Mouse (Mus musculus): Measurements from ENCODE around the gene 2010111I01Rik. TPM values are rescaled to one million over a fixed set of nuclear protein-coding genes. Genes with fewer than 3 reads are reported as not detected.

2010111I01Rik gene
- polyA plus RNA-seq, 1 experiment from 2014 or later: 52.6 TPM

DNA sequence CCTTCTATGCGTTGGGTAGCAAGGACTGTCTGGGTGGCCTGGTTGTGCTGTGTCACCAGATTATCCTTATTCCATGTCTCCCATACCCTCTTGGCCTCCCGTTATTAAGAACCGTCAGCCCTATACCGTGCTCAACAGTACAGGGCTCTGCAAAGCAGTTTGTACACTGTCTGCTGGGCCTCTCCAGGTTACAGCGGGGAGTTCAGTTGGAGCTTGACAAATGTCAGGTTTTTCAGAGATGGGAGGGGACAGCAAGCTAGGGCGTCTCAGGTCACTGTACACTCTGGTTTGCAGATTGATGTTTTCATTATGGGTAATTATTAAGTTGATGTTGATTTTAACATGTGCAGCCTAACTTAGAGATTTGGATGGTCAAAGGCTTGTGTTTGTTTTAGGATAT, 291.5 kb downstream of the 2010111I01Rik start:
- DNase-seq (ENCODE audit: low spot score): no peak
- H3K4me1 ChIP-seq: peaks cover 76% of the 10 kb centered on the region
- H3K9me3 ChIP-seq: no peaks in the 10 kb centered on the region
- no peak overlapping the region for H3K4me3 ChIP-seq
- H3K27me3 ChIP-seq (ENCODE audit: insufficient read depth, poor library complexity, severe bottlenecking): no peaks in the 10 kb centered on the region
- H3K27ac ChIP-seq: peak overlapping the region; percentile 18; the same call in 1 of the 2 replicates
- WGBS: 89% methylated on average over 6 of the region's 6 CpGs
- peaks cover 18% of the 10 kb centered on the region; the same call in 1 of the 2 replicates for H3K36me3 ChIP-seq

DNA sequence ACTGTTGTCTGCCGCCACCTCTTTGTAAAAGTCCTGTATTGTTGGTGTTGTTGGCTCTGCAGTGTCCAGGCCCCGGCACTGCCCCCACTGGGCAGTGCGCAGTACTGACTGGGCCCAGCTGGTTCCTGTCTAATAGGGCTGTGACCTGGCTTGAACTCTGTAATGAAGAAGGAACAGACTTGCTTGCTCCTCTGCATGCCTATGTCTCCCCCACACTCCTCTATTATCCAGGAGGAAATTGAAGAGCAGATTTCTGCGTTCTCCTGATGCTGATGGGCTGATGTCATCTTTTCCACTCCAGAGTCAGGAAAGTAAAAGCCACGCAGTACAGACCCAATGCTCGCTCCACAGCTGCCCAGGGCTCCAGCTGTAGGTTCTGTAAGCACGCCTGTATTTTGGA, 292.1 kb downstream of the 2010111I01Rik start:
- peak; percentile 83 for DNase-seq (ENCODE audit: low spot score)
- Histone ChIP-seq H3K27ac (no peak overlapping the region), H3K27me3 (ENCODE audit: insufficient read depth, poor library complexity, severe bottlenecking) (no peaks in the 10 kb centered on the region), H3K9me3 (no peaks in the 10 kb centered on the region), H3K4me3 (no peak overlapping the region), H3K4me1 (peaks cover 76% of the 10 kb centered on the region), H3K36me3 (peaks cover 21% of the 10 kb centered on the region; the same call in 1 of the 2 replicates)
- WGBS: 64% methylated on average over 7 of the region's 7 CpGs

DNA sequence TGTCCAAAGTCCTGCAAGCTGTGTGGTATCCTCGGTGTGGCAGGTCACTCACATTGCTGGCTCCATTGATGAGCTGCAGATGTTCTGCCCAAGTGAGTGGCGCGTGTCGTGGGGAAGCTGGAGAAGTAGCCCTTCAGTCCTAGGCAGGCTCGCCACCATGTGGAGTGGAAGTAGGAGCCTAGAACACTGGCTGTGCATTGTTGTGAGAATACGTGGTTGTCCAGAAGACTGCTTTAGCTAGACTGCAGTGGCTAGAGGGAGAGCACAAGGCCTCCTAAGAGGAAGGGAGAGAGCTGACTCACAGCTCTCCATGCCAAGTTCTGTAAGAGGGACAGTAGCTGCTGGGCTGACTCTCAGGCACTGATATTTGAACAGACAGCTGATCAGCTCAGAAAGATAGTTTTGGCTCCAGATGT, 293.5 kb downstream of the 2010111I01Rik start:
- H3K9me3 ChIP-seq: no peaks in the 10 kb centered on the region
- 68% methylated on average over 6 of the region's 6 CpGs for WGBS
- DNase-seq (ENCODE audit: low spot score): no peak
- H3K36me3 ChIP-seq: peaks cover 28% of the 10 kb centered on the region; the same call in 1 of the 2 replicates
- H3K27ac ChIP-seq: peak overlapping the region; percentile 6; the same call in 1 of the 2 replicates
- H3K4me3 ChIP-seq: no peak overlapping the region
- peaks cover 68% of the 10 kb centered on the region for H3K4me1 ChIP-seq
- no peaks in the 10 kb centered on the region for H3K27me3 ChIP-seq (ENCODE audit: insufficient read depth, poor library complexity, severe bottlenecking)

DNA sequence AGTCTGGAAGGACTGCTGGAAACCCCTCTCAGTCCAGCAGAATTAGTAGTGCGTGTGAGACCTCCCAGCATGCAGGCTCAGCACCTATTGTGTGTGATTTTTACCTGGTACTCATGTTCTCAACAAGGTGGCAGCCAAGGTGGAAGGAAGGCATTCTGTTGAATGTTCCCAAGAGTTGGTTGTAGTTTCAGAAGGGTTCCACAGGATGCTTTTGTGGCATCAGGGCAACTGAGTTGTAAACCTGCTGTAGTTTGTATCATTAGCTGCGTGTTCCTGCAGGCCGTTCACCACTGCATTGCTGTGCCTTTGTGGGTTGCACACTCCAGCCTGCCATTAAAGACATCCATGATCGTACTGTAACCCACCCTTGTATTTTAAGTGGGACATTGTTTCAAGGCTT, 294.0 kb downstream of the 2010111I01Rik start:
- Histone ChIP-seq H3K9me3 (no peaks in the 10 kb centered on the region), H3K36me3 (peaks cover 32% of the 10 kb centered on the region; the same call in 1 of the 2 replicates), H3K27ac (peak overlapping the region; percentile 6; the same call in 1 of the 2 replicates), H3K27me3 (ENCODE audit: insufficient read depth, poor library complexity, severe bottlenecking) (no peaks in the 10 kb centered on the region), H3K4me3 (no peak overlapping the region), H3K4me1 (peaks cover 63% of the 10 kb centered on the region)
- DNase-seq (ENCODE audit: low spot score): no peak
- 86% methylated on average over 4 of the region's 4 CpGs for WGBS

DNA sequence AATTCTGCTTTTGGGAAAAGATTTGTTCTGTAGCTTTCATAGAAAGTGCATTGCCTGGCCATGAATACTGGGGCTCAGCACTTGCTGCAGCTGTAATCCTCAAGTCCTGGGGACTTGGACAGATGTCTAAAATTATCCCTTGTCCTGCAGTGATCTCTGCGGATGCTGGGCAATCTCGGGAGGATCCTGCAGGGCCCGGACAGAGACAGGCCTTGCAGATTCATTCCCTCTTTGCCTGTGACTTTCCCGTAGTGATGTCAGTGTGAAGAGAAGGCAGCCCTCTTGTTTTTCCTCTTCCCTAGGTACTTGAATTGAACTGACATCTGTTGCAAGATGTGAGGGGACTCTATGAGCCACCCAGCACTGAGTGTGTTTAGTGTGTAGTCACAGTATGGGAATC, 295.4 kb downstream of the 2010111I01Rik start:
- H3K4me1 ChIP-seq: peaks cover 55% of the 10 kb centered on the region
- no peak for DNase-seq (ENCODE audit: low spot score)
- no peak overlapping the region for H3K4me3 ChIP-seq
- H3K36me3 ChIP-seq: peaks cover 28% of the 10 kb centered on the region; the same call in 1 of the 2 replicates
- peak overlapping the region; percentile 81 for H3K27ac ChIP-seq
- WGBS: 20% methylated on average over 4 of the region's 4 CpGs
- H3K27me3 ChIP-seq (ENCODE audit: insufficient read depth, poor library complexity, severe bottlenecking): no peaks in the 10 kb centered on the region
- H3K9me3 ChIP-seq: no peaks in the 10 kb centered on the region

DNA sequence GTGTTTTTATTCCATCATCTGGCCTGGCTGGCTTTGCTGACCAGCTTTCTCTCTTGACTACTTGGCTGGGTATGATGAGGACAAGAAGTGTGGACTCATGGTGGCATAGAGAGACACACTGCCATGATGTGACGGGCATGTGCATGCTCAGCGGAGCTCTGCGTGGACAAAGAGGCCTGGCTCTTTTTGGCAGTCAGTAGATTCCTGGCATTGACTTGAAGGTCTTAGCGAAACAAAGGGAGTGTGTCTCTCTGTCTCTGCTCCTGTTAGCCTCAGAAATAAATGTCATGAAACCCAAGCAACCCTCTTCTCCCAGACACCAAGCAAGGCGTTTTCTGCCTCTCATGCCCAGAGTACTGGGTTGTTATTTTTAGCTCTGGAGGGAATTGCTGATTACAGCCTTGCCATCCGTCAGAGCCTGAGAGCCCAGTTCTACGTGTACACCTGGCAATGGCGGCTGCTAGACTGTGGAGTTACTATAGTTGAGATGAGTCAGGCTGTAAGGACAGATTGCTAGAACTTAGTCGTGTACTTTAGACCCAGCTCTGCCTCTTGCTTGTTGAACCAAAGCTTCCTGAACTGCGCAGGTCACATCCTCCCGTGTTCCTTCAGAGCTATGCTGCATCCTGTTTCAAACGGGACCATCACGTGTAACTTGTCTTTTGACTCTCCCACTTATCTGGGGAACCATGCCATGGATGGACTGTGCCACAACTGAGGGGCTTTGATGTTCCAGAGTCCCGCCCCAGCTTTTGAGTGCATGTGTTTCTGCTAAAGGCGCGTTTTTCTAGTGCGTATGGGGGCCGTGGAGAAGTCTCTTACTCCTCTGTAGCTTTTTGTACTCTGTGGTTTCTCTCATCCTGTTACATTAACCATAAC, 296.3 kb downstream of the 2010111I01Rik start:
- WGBS: 56% methylated on average over 18 of the region's 18 CpGs
- Histone ChIP-seq H3K27me3 (ENCODE audit: insufficient read depth, poor library complexity, severe bottlenecking) (no peaks in the 10 kb centered on the region), H3K4me1 (peaks cover 49% of the 10 kb centered on the region), H3K36me3 (peaks cover 28% of the 10 kb centered on the region; the same call in 1 of the 2 replicates), H3K9me3 (no peaks in the 10 kb centered on the region), H3K27ac (peak overlapping the region; percentile 81), H3K4me3 (no peak overlapping the region)
- no peak for DNase-seq (ENCODE audit: low spot score)

DNA sequence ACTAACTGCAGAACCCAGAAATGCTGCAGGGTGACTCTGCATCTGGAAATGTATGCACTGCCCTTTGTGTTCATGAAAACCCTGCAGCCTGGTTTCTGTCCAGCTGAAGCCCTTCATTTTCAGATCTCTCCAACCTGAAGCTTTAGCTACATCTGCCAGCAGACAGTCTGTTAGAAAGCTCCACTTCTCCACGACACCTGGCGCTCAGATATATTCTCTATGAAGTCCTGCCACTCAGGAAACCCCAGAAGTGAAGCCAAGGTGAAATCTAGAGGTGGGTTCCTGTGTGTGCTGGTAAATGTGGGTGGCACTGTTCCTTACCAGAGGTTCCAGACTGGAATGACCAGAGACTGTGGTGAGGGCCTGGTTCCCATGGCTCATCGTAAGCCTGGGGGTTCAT, 297.0 kb downstream of the 2010111I01Rik start:
- peak overlapping the region; percentile 81 for H3K27ac ChIP-seq
- WGBS: 92% methylated on average over 3 of the region's 3 CpGs
- H3K4me3 ChIP-seq: no peak overlapping the region
- peaks cover 48% of the 10 kb centered on the region for H3K4me1 ChIP-seq
- no peak for DNase-seq (ENCODE audit: low spot score)
- H3K27me3 ChIP-seq (ENCODE audit: insufficient read depth, poor library complexity, severe bottlenecking): no peaks in the 10 kb centered on the region
- H3K9me3 ChIP-seq: no peaks in the 10 kb centered on the region
- H3K36me3 ChIP-seq: peaks cover 27% of the 10 kb centered on the region; the same call in 1 of the 2 replicates

DNA sequence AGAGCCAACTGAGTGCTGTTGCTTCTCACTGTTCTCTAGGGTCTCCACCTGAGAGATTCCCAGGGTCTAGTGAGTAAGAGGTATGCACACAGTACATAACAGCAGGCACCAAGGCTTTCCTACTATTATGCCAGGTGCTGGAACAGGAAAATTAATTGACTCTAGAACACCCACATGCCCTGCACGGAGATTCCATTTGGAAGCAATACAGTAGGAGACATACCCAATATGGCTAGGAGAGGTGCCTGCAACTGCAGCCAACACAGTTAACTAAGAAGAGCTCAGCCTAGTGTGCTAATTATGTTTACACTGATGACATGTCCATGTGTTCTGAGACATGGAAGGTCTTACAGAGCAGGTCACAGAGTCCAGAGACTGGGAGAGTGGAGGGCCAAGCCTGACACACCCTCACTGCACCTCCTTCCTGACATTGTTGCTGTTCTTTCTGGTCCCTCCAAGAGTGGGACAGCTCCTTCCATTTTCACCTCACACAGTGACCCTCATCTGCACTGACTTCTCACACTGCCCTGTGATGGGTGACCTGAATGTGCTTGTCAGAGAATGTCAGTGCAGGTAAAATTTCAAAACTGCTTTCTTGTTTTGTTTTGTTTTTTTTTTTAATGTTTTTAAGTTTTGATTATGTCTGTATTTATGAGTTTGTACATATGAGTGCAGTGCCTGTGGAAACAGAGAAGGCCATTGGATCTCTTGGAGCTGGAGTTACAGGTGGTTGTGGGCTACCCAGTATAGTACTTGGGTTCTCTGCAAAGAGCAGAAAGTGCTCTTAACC, 297.7 kb downstream of the 2010111I01Rik start:
- peak overlapping the region; percentile 81; the same call in 1 of the 2 replicates for H3K27ac ChIP-seq

DNA sequence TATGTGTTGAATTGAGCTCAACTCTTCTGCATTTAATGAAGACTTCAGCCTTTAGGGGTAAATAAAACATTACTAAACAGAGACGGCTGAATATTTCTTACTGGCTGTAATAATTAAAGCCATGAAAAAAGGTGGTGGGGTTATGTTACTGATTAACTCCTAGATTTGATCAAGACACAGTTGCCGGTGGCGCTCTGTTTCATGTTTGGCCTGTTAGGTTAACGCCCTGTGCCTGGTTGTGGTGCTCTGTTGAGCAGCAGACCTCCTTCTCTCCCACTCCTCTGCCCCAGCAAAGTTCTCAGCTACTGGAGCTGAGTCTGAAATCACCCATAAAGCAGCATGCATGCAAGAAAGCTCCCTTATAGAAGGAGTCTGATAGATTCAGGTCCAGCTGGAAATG, 303.7 kb downstream of the 2010111I01Rik start:
- 83% methylated on average over 4 of the region's 4 CpGs for whole genome bisulfite sequencing
- Histone ChIP-seq H3K9me3 (no peaks in the 10 kb centered on the region), H3K4me3 (no peak overlapping the region), H3K27ac (no peak overlapping the region), H3K4me1 (peaks cover 34% of the 10 kb centered on the region), H3K36me3 (peaks cover 4% of the 10 kb centered on the region; the same call in 1 of the 2 replicates), H3K27me3 (ENCODE audit: insufficient read depth, poor library complexity, severe bottlenecking) (peaks cover 14% of the 10 kb centered on the region)
- DNase-seq (ENCODE audit: low spot score): no peak

More for the DNA sequence above, 297.7 kb downstream of the 2010111I01Rik start:
- H3K4me1 ChIP-seq: peaks cover 46% of the 10 kb centered on the region
- 80% methylated on average over 1 of the region's 1 CpGs for WGBS
- no peak overlapping the region for H3K4me3 ChIP-seq
- H3K27me3 ChIP-seq (ENCODE audit: insufficient read depth, poor library complexity, severe bottlenecking): no peaks in the 10 kb centered on the region
- no peaks in the 10 kb centered on the region for H3K9me3 ChIP-seq
- H3K36me3 ChIP-seq: peaks cover 20% of the 10 kb centered on the region; the same call in 1 of the 2 replicates
- DNase-seq (ENCODE audit: low spot score): no peak

DNA sequence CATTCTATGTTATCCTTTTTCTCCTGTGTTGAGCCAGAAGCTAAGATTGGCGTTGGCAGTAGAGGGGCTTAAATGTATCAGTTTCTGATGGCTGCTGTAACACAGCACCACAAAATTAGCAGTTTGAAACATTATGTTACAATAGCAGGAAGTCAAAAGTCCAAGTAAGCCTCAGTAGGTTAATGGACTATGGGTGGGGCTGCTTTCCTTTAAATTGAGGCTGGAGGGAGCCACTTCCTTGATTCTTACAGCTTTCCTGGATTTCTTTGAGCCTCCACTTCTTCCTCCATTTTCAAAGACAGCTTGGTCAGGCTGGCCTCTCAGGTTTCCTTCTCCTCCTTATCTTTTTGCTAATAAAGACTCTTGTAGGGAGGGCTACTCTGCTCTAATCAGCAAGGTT, 304.1 kb downstream of the 2010111I01Rik start:
- WGBS: 71% methylated on average over 1 of the region's 1 CpGs
- DNase-seq (ENCODE audit: low spot score): no peak
- H3K4me1 ChIP-seq: peaks cover 34% of the 10 kb centered on the region
- H3K27ac ChIP-seq: no peak overlapping the region
- no peak overlapping the region for H3K4me3 ChIP-seq
- H3K36me3 ChIP-seq: no peaks in the 10 kb centered on the region
- H3K27me3 ChIP-seq (ENCODE audit: insufficient read depth, poor library complexity, severe bottlenecking): peaks cover 14% of the 10 kb centered on the region
- no peaks in the 10 kb centered on the region for H3K9me3 ChIP-seq

DNA sequence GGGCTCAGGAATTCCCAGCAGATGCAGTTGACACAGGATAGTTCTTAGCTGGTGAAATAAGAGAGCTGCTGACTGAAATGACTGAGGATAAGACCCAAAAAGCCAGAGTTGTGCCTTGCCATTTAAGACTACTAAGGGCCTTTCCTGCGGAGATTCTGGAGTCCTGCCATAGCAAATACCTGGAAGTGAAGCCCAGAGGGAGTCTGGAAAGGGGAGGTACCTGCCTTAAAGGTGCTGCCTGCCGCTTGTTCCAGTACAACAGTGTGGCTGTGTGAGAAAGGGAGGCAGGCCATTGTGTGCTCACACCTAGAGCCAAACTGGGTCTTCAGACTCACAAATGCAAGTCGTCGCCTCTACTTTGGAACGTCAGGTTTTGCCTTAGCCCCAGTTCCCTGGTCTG, 305.5 kb downstream of the 2010111I01Rik start:
- Histone ChIP-seq H3K4me3 (no peak overlapping the region), H3K4me1 (peaks cover 34% of the 10 kb centered on the region), H3K27ac (no peak overlapping the region), H3K9me3 (no peaks in the 10 kb centered on the region), H3K36me3 (no peaks in the 10 kb centered on the region), H3K27me3 (ENCODE audit: insufficient read depth, poor library complexity, severe bottlenecking) (peaks cover 14% of the 10 kb centered on the region)
- WGBS: 34% methylated on average over 5 of the region's 5 CpGs
- no peak for DNase-seq (ENCODE audit: low spot score)

DNA sequence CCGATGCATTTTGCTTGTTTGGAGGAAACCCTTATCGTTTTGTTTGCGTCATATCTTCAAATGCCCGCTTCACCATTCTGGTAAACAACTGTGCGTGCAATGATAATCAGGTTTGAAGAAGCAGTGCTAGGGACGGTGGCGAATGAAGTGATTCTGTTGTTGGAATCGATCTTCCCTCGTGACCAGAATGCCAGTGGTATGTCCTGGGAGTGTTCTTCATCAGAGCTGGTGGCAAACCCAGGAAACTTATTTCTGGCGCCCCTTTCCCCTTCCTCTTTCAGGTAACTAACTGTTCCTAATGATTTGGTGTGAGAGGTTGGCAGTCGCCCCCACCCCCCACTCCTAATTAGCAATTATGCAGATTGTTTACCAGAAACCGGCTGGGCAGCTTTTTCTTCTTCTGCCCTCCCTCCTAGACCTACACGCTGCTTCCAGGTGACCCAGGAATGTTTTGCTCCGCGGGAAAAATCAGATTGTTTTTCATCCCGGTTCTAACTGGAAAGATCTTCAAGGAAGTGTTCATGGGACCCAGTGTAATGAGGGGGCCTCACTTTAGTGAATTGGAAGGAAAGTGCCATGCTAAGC, 307.4 kb downstream of the 2010111I01Rik start:
- H3K4me1 ChIP-seq: peaks cover 36% of the 10 kb centered on the region
- peaks cover 14% of the 10 kb centered on the region for H3K27me3 ChIP-seq (ENCODE audit: insufficient read depth, poor library complexity, severe bottlenecking)
- WGBS: 5% methylated on average over 16 of the region's 16 CpGs
- no peaks in the 10 kb centered on the region for H3K9me3 ChIP-seq
- peak overlapping the region; percentile 76 for H3K27ac ChIP-seq
- no peak for DNase-seq (ENCODE audit: low spot score)
- no peaks in the 10 kb centered on the region for H3K36me3 ChIP-seq
- peak overlapping the region; percentile 62 for H3K4me3 ChIP-seq
